Mouse (Mus musculus) G1E (cell line): Measurements from ENCODE around the gene Tango6.

ENCODE experiments used
- CTCF ChIP-seq: IDR thresholded peaks from 2 replicates; pipeline ENCODE4 v1.5.1; 2012; ENCODE audit warnings: low read depth, low read length, inconsistent platforms, mixed read lengths
- GATA1 ChIP-seq: IDR thresholded peaks from 2 replicates; pipeline ENCODE4 v1.6.1; 2012; ENCODE audit warnings: borderline replicate concordance, low read length, inconsistent platforms, mixed read lengths
- GATA2 ChIP-seq: IDR thresholded peaks from 2 replicates; pipeline ENCODE4 v1.6.1; 2012; ENCODE audit warnings: low read depth, low read length, inconsistent platforms, borderline replicate concordance
- TAL1 ChIP-seq: conservative IDR thresholded peaks from 2 replicates; pipeline ENCODE4 v1.6.1; 2012; ENCODE audit warnings: low read depth, low read length, inconsistent platforms, mixed read lengths

GRCm38 (mm10) chr8:106682971-106683668 is at the start of gene Tango6:
- TF ChIP-seq CTCF (peak; percentile 50), TAL1 (no peak), GATA2 (no peak), GATA1 (no peak)
